Mouse (Mus musculus) ES-Bruce4 (cell line): Measurements from ENCODE around the gene Cyp2t4.

ENCODE experiments used
- CTCF ChIP-seq: IDR thresholded peaks from one replicate; pipeline ENCODE4 v1.8.1; 2011; ENCODE audit warnings: low read depth, low read length
- POLR2A ChIP-seq: IDR thresholded peaks from one replicate; pipeline ENCODE4 v1.8.1; 2011; ENCODE audit warnings: low read length; ENCODE audit not compliant: insufficient read depth

GRCm38 (mm10) chr7:27170981-27171380 lies 17.5 kb downstream of the Cyp2t4 start:
- TF ChIP-seq CTCF (no peak), POLR2A (no peak)
